Mouse (Mus musculus) limb, embryonic 13.5 days (tissue): ENCODE measurements at regions not wholly inside any gene's neighbourhood (a gene's known extent, or its start where the extent isn't known, plus 50 kb on each side); places are given as distances from the start of the nearest gene placed in this dataset.
"Not testable (repeated sequence)": the region's sequence is repeated elsewhere in the genome, so short reads cannot be mapped to it uniquely, and the experiment has no call there.

ENCODE experiments used
- ATAC-seq: fragments of 200-750 bp; cut with Nextera tagmentation; 2 replicates; pipeline ENCODE4 v1.8.0; 2017; ENCODE audit warnings: low read depth, moderate number of reproducible peaks, moderate TSS enrichment; ENCODE audit not compliant: low FRiP score
- H3K27ac ChIP-seq: fragments of 300-500 bp; sonication (generic); 2 replicates; pipeline ENCODE4 v1.5.1; 2015; ENCODE audit warnings: inconsistent platforms, mild to moderate bottlenecking, moderate library complexity
- H3K27me3 ChIP-seq: fragments of 300-500 bp; sonication (generic); 2 replicates; pipeline ENCODE4 v1.6.1; 2015; ENCODE audit warnings: mild to moderate bottlenecking, inconsistent platforms
- H3K36me3 ChIP-seq: fragments of 300-500 bp; sonication (generic); 2 replicates; pipeline ENCODE4 v1.6.1; 2015; ENCODE audit warnings: inconsistent platforms, mild to moderate bottlenecking, moderate library complexity
- H3K4me1 ChIP-seq: fragments of 300-500 bp; sonication (generic); 2 replicates; pipeline ENCODE4 v1.6.1; 2015; ENCODE audit warnings: inconsistent platforms
- H3K4me2 ChIP-seq: fragments of 300-500 bp; sonication (generic); replicated peaks from 2 replicates; pipeline ENCODE4 v1.6.1; 2015; ENCODE audit warnings: inconsistent platforms, mild to moderate bottlenecking, moderate library complexity
- H3K4me3 ChIP-seq: fragments of 300-500 bp; sonication (generic); 2 replicates; pipeline ENCODE4 v1.5.1; 2015; ENCODE audit warnings: moderate library complexity, mild to moderate bottlenecking, inconsistent platforms
- H3K9ac ChIP-seq: fragments of 300-500 bp; sonication (generic); 2 replicates; pipeline ENCODE4 v1.6.1; 2015; ENCODE audit warnings: mild to moderate bottlenecking, inconsistent platforms
- H3K9me3 ChIP-seq: fragments of 300-500 bp; sonication (generic); 2 replicates; pipeline ENCODE4 v1.6.1; 2016; ENCODE audit warnings: inconsistent platforms
- WGBS: fragments of 180-500 bp; shearing (Covaris S2); methylation state at CpG from one replicate; pipeline ENCODE4 v1.1.7; 2015; 5-methylcytosine and 5-hydroxymethylcytosine counted together

GRCm38 (mm10) chr5:13847571-13847970 is 56.2 kb downstream of the Speer3 start:
- Histone ChIP-seq H3K27ac (no peak overlapping the region), H3K36me3 (no peaks in the 10 kb centered on the region), H3K4me2 (no peak overlapping the region), H3K27me3 (no peaks in the 10 kb centered on the region), H3K4me3 (no peak overlapping the region), H3K9ac (no peak overlapping the region), H3K9me3 (no peaks in the 10 kb centered on the region), H3K4me1 (no peaks in the 10 kb centered on the region)
- 51% methylated on average over 1 of the region's 1 CpGs for WGBS
- no peak for ATAC-seq

- WGBS, result 66% methylated on average over 6 of the region's 6 CpGs
- not testable (repeated sequence) for H3K36me3 ChIP-seq, ATAC-seq
These were observed 88.8 kb downstream of the Speer3 start for GRCm38 (mm10) chr5:13880236-13880635.

DNA sequence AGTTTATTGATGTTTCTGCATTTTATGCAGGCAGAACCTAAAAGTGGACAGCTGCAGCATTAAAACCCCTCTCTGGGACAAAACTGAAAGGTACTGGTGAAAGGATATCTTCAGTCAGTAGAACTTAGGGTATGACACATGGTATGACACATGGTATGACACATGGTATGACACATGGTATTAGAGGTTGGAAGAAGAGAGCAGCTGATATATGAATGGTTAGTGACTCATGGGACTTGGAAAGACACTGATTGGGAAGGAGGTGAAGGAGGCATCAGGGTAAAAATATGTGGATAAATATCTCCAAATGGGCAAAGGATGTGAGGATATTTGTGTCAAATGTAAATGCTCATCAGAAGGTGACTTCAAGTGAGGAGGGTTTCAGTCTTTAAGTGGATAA is 97.0 kb downstream of the Speer3 start:
- Histone ChIP-seq H3K9me3 (peaks cover 2% of the 10 kb centered on the region; the same call in 1 of the 2 replicates), H3K4me1 (no peaks in the 10 kb centered on the region), H3K27me3 (no peaks in the 10 kb centered on the region), H3K27ac (no peak overlapping the region), H3K9ac (no peak overlapping the region), H3K4me3 (no peak overlapping the region), H3K4me2 (no peak overlapping the region), H3K36me3 (no peaks in the 10 kb centered on the region)
- ATAC-seq, result no peak

More at GRCm38 (mm10) chr5:13880236-13880635, 88.8 kb downstream of the Speer3 start:
- not testable (repeated sequence) for H3K27ac ChIP-seq, H3K9ac ChIP-seq, H3K4me3 ChIP-seq, H3K4me2 ChIP-seq, H3K4me1 ChIP-seq, H3K27me3 ChIP-seq, H3K9me3 ChIP-seq

DNA sequence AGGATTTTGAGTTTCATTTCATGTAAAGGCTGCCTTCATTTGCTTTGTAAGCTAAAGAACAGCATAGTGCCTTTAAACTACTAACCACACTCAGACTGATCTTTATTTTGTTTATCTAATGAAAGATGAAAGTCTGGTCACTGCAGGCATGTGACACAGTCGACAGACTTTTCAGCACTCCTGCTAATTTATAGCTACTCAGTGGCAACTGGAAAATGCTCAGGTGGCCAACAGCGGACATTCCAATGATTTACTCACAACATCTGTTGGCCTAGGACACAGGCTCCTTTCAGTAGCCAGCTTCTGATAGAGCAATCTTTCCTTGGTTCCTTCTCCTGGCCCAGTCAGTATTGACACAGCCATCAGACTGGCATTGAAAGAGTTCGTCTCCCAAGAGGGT is 116.8 kb upstream of the Sema3e start:
- no peak overlapping the region for H3K4me3 ChIP-seq
- H3K27ac ChIP-seq, result no peak overlapping the region
- 0 out of 2 replicates have a peak, but pooled peaks cover 3% of the 10 kb centered on the region for H3K4me1 ChIP-seq
- H3K9me3 ChIP-seq, result no peaks in the 10 kb centered on the region
- WGBS, result 13% methylated on average over 3 of the region's 3 CpGs
- no peak overlapping the region for H3K9ac ChIP-seq
- 0 out of 2 replicates have a peak, but pooled peaks have one; percentile 44 for ATAC-seq
- H3K4me2 ChIP-seq, result no peak overlapping the region
- no peaks in the 10 kb centered on the region for H3K36me3 ChIP-seq
- H3K27me3 ChIP-seq, result no peaks in the 10 kb centered on the region

DNA sequence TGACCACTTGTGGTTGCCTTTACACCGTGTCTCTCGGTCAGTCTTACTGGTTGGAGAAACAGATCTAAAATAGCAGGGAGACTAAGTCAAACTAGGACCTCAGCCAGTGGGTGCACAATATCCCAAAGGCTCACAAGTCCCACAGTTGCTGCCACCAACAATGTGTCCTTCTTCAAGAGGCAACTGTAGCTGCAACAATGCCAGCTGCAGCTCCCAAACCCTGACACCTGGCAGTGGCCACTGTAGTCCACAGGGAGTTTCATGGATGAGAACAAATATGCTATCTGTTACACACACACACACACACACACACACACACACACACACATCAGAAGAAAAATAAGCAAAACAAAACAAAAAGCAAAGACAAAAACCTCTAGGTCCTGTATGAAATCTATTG is 107.7 kb upstream of the Sema3e start:
- Histone ChIP-seq H3K4me3 (no peak overlapping the region), H3K4me1 (no peaks in the 10 kb centered on the region), H3K27ac (no peak overlapping the region), H3K9ac (no peak overlapping the region), H3K27me3 (no peaks in the 10 kb centered on the region), H3K9me3 (no peaks in the 10 kb centered on the region), H3K36me3 (no peaks in the 10 kb centered on the region), H3K4me2 (no peak overlapping the region)
- no peak for ATAC-seq
- WGBS, result 90% methylated on average over 2 of the region's 2 CpGs

GRCm38 (mm10) chr5:13922295-13922694 is 102.8 kb upstream of the Sema3e start:
- H3K9me3 ChIP-seq, result no peaks in the 10 kb centered on the region
- no peak overlapping the region for H3K4me2 ChIP-seq
- WGBS, result 55% methylated on average over 4 of the region's 4 CpGs
- H3K27ac ChIP-seq, result no peak overlapping the region
- no peak for ATAC-seq
- H3K36me3 ChIP-seq, result no peaks in the 10 kb centered on the region
- no peaks in the 10 kb centered on the region for H3K27me3 ChIP-seq
- no peak overlapping the region for H3K9ac ChIP-seq
- no peak overlapping the region for H3K4me3 ChIP-seq
- no peaks in the 10 kb centered on the region for H3K4me1 ChIP-seq

- 43% methylated on average over 2 of the region's 2 CpGs for WGBS
- Histone ChIP-seq H3K27ac (no peak overlapping the region), H3K4me2 (no peak overlapping the region), H3K9ac (no peak overlapping the region), H3K36me3 (no peaks in the 10 kb centered on the region), H3K4me3 (no peak overlapping the region), H3K4me1 (no peaks in the 10 kb centered on the region), H3K27me3 (no peaks in the 10 kb centered on the region), H3K9me3 (no peaks in the 10 kb centered on the region)
- no peak for ATAC-seq
These were observed 94.1 kb upstream of the Sema3e start for GRCm38 (mm10) chr5:13931011-13931410.

- H3K4me1 ChIP-seq, result no peaks in the 10 kb centered on the region
- H3K27me3 ChIP-seq, result no peaks in the 10 kb centered on the region
- H3K4me3 ChIP-seq, result no peak overlapping the region
These were observed 73.7 kb upstream of the Sema3e start for GRCm38 (mm10) chr5:13951346-13951745.

GRCm38 (mm10) chr5:13955616-13956015 is 69.5 kb upstream of the Sema3e start:
- no peak overlapping the region for H3K27ac ChIP-seq
- WGBS, result 71% methylated on average over 1 of the region's 1 CpGs

More at GRCm38 (mm10) chr5:13951346-13951745, 73.7 kb upstream of the Sema3e start:
- Histone ChIP-seq H3K9me3 (no peaks in the 10 kb centered on the region), H3K4me2 (no peak overlapping the region), H3K27ac (no peak overlapping the region), H3K9ac (no peak overlapping the region), H3K36me3 (no peaks in the 10 kb centered on the region)
- no peak for ATAC-seq

GRCm38 (mm10) chr5:13959575-13959974 is 65.5 kb upstream of the Sema3e start:
- no peak overlapping the region for H3K9ac ChIP-seq
- H3K9me3 ChIP-seq, result no peaks in the 10 kb centered on the region
- ATAC-seq, result no peak
- H3K27ac ChIP-seq, result no peak overlapping the region
- H3K36me3 ChIP-seq, result no peaks in the 10 kb centered on the region
- 51% methylated on average over 4 of the region's 4 CpGs for WGBS
- H3K4me2 ChIP-seq, result no peak overlapping the region
- no peaks in the 10 kb centered on the region for H3K27me3 ChIP-seq
- H3K4me3 ChIP-seq, result no peak overlapping the region
- no peaks in the 10 kb centered on the region for H3K4me1 ChIP-seq

More at GRCm38 (mm10) chr5:13955616-13956015, 69.5 kb upstream of the Sema3e start:
- Histone ChIP-seq H3K4me3 (no peak overlapping the region), H3K36me3 (no peaks in the 10 kb centered on the region), H3K27me3 (no peaks in the 10 kb centered on the region), H3K9me3 (no peaks in the 10 kb centered on the region), H3K9ac (no peak overlapping the region), H3K4me2 (no peak overlapping the region), H3K4me1 (no peaks in the 10 kb centered on the region)
- no peak for ATAC-seq

GRCm38 (mm10) chr5:13965901-13966300 is 59.2 kb upstream of the Sema3e start:
- no peaks in the 10 kb centered on the region for H3K9me3 ChIP-seq
- ATAC-seq, result no peak
- no peak overlapping the region for H3K27ac ChIP-seq
- H3K4me2 ChIP-seq, result no peak overlapping the region
- WGBS, result 69% methylated on average over 2 of the region's 2 CpGs
- H3K9ac ChIP-seq, result no peak overlapping the region
- H3K4me3 ChIP-seq, result no peak overlapping the region
- H3K4me1 ChIP-seq, result no peaks in the 10 kb centered on the region; the same call in 1 of the 2 replicates
- H3K36me3 ChIP-seq, result no peaks in the 10 kb centered on the region
- H3K27me3 ChIP-seq, result no peaks in the 10 kb centered on the region

DNA sequence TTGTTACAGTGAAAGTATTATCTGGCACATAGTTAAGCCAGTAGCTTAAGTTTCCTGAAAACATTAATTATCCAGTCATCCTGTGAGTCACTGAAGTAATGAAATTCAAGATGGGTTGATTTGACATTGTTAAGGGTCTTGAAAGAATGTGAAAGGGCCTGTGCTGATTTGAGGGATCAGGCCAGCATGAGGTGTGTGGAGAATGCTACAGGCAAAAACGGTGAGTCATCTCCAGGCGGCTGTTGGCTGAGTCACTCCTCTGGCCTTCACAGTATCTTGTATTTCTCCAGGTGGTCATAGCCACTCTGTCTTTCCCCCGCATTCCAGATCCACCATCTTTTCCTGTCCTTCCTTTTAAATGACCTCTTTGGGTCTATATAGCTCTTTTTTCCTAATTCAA is 50.4 kb upstream of the Sema3e start:
- no peaks in the 10 kb centered on the region for H3K9me3 ChIP-seq
- no peaks in the 10 kb centered on the region; the same call in 1 of the 2 replicates for H3K4me1 ChIP-seq
- no peaks in the 10 kb centered on the region for H3K27me3 ChIP-seq
- no peak overlapping the region for H3K27ac ChIP-seq
- no peak overlapping the region for H3K9ac ChIP-seq
- no peak overlapping the region for H3K4me2 ChIP-seq
- H3K36me3 ChIP-seq, result no peaks in the 10 kb centered on the region
- 46% methylated on average over 3 of the region's 3 CpGs for WGBS
- ATAC-seq, result 0 out of 2 replicates have a peak, but pooled peaks have one; percentile 32
- H3K4me3 ChIP-seq, result no peak overlapping the region
